Mouse (Mus musculus) liver (tissue): ENCODE data around the gene Nav1.
A peak's percentile ranks its signal among the peaks of the same experiment; 100 is the strongest.

Source experiments
- DNase-seq: peaks from one replicate; pipeline ENCODE4 v3.0.0-alpha.2; 2020; ENCODE audit warnings: mixed read lengths

Nav1 gene

GRCm38 (mm10) chr1:135544504-135545146 is 62.5 kb downstream of the Nav1 start:
- DNase-seq, result peak; percentile 70

GRCm38 (mm10) chr1:135542841-135543810 is 64.0 kb downstream of the Nav1 start:
- DNase-seq, result no peak

GRCm38 (mm10) chr1:135542080-135542479 is 65.0 kb downstream of the Nav1 start:
- DNase-seq, result no peak

GRCm38 (mm10) chr1:135540270-135540669 is 66.8 kb downstream of the Nav1 start:
- DNase-seq, result peak; percentile 81

DNA sequence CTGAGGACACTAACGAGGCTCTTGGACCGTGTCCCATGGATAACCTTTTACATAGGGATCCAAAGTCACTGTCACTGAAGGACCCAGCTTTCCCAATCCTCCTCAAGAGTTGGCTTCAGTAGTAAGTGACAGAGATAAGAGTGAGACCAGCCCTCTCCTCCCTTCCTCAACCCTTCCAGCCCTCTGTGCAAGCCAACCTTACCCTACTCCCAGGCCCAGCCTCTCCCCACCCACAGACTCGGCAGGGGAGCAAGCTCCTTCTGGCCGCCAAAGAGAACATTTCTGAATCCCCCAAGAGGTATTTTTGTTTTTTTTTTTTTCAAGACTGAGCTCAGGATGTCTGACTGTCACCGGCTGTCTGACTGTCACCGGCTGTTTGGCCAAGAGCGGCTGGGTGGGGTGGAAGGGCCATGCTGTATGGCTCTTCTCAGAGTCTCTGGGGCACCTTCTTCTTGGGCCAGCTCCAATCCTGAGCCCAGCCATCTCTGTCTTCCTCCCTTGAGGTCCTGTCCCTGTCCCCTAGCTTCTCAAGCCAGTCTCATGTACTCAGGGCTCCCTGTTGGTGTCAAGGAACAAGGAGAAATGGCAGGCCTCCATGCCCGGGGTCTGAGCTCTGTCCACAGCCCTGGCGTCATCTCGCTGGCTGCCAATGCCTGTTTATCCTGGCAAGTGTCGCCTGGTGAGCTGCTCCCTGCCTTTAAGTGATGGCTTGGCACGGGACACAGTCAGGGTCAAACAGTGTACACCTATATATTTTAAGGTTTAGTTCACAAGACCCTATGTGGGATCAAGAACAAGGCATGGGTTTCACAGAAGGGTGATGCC is 68.4 kb downstream of the Nav1 start:
- no peak for DNase-seq

DNA sequence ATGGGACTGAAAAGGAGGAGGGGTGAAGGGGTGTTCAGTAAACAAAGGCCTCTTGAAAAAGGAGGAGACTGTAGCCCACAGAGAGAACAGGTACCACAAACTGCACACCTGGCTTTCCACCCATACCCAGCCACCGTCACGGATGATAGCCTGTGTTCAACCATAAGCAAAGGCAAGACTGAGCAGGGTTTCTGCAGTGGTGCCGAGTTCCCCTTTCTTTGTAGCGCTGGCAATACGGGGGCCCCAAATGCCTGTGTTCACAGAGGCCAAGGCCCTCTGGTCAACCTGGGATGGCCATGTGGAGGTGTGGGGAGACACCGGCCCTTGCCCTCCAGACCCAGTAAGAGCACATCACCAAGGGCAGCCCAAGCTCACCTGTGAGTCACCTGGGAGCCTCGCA is 70.3 kb downstream of the Nav1 start:
- no peak for DNase-seq

DNA sequence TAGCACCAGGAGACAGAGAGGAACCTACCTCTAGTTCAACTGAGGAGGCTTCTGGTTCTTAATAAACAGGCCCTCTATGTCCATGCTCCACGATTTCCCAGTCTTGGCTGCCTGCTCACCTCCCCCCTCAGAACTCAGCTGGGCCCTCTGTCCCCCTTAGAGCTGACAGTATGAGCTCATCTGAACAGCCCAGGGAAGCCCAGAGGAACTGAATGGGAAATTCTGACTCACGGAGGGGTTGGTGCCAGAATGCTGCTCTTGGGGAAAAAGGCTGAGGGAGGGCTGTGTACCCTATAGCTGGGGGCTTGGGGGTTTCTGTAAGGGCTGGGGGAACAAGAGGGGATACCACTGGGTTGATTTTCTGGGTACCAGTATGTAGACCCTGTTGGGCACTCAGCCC is 70.8 kb downstream of the Nav1 start:
- no peak for DNase-seq

GRCm38 (mm10) chr1:135535256-135535655 is 71.8 kb downstream of the Nav1 start:
- no peak for DNase-seq

DNA sequence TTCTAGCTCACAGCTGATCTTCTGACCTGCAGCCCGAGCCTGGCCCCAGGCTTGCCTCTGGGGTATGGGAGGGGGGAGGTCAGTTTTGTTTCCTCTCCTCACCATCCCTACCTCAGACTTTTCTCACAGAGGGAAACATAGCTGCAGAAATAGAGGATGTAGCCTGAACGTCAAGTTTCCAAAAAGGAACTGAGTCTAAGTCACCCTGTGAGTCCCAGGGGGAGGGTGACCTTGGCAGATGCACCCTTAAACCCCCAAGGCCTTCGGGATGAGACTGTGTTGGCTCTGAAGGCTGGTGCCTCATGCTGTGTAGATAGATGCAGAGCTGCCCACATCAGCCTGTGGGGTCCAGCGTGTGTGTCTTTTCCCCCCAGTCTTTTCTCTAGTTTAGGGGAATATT is 72.3 kb downstream of the Nav1 start:
- no peak for DNase-seq

DNA sequence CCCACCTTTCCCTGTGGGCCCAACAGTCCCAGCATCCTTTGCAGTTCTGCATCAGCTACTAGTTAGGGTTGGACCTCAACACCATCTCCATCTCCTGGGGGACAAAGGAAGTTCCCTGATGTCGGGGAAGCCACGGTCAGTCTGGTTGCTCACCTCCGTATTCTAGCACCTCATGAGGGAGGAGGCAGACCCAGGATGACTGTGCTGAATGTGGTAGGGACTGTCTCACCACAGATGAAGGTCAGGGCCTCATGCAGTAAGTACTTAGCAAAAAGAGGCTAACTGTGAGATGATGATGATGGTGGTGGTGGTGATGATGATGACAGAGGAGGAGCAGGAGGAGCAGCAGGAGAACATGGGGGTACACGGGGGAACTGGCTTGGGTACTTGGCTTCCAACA is 73.0 kb downstream of the Nav1 start:
- DNase-seq, result no peak

DNA sequence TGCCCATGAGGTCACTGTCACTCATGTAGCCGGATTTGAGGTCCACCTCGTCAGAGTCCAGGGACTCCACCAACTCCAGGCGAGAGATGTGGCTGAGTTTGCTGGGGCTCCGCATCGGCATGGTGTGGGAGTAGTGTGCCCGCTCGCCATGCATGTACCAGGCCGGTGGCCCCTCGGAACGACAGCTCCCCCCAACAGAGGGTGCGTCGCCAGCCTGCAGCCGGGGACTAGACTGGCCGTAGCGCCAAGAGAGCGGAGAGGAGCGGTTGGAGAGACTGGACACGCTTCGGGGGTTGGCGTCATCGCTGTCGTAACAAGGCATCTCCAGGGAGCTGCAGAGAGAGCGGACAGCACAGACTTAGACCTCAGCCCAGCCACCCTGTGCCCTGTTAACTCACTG is 74.7 kb downstream of the Nav1 start:
- DNase-seq, result no peak

GRCm38 (mm10) chr1:135531981-135532380 is 75.1 kb downstream of the Nav1 start:
- DNase-seq, result no peak

DNA sequence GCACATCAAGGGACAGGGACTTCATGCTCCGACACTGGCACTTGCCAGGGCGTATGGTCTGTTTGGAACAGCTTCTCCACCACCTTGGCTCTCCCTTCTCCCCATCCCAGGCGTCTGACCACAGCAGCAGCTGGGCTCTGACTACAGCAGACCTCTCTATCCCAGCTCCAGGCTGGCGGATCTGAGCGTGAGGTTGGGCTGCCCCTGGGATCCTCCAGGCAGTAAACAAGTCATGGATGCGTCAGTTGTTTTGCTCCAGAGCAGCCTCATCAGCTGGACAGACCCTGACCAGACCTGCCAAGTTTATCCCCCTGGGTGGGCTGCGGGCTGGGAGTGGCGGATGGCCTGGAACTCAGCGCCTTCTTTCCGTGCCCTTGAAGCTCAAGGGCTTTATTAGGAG is 76.0 kb downstream of the Nav1 start:
- DNase-seq, result no peak

GRCm38 (mm10) chr1:135524518-135524860 is 82.6 kb downstream of the Nav1 start:
- no peak for DNase-seq

DNA sequence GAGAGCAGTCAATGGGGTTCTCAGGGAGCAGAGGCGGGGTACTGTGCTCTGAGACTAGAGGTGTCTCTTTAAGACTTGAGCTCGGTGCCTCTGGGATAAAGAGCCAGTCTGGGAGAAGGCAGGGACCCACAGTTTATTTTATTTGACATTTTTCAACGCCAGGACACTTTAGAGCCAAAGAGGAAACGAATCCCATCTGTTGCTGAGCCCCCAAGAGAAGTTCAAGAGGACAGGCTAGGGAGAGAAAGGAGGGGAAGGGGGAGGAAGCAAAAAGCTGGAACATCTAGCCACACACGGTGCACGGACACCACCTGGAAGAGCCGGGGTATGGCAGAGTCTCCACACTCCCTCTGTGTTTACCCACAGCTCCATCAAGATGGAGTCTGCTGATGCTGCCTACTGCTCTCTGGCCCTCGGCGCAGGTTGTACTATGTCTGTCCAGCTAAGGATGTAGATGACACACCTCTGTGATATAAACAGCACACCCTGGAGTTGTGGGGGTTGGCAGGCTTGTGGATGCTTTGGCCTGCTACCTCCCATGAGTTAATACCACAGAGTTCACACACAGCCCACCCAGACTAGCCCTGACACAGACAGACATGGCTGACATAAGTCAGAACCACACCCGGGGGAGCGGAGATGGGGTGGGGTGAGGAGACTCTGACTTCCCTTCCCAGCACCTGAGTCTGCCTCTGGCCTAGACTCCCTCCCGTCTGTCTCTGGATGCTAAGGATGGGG is 83.1 kb downstream of the Nav1 start:
- no peak for DNase-seq

DNA sequence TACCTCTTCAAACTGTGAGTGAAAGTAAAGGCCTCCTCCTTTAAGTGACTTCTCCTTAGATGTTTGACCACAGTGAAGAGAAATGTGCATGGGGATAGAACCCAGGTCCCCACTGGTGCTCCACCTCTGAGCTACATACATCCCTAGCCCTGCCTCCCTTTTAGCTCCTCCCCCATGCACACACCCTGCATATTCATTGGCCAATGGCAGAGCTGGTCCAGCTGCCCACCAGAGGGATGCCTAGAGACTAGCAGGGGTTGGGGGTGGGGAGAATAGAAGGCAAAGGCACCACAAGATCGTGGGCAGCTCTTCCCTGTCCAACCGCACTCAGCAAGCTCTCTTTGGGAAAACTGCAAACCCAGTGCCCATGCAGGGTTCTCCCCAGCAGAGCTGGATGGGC is 83.8 kb downstream of the Nav1 start:
- DNase-seq, result no peak

- no peak for DNase-seq
These were observed 86.4 kb downstream of the Nav1 start for GRCm38 (mm10) chr1:135520550-135521168.

GRCm38 (mm10) chr1:135518661-135519060 is 88.4 kb downstream of the Nav1 start:
- no peak for DNase-seq

DNA sequence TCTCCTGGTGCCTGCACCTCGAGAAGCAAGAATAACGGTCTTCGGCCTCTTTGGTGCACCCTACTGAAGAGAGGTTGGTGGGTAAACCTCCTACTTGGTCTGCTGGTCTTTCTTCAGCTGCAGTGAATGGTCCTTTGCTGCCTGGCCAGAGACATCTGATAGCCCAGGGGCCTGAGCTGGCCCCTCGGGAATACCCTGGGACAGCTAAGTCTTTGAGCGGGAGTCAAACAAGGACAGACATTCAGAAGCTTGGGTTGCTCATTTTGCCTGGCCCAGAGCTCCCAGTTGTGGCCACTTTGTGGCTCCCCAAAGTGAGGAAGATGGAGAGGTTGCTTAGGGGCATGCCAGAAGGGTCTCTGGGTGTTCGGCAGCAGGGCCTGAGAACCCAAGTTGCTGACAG is 89.6 kb downstream of the Nav1 start:
- DNase-seq, result no peak

- no peak for DNase-seq
These were observed 90.4 kb downstream of the Nav1 start for GRCm38 (mm10) chr1:135516511-135517305.

DNA sequence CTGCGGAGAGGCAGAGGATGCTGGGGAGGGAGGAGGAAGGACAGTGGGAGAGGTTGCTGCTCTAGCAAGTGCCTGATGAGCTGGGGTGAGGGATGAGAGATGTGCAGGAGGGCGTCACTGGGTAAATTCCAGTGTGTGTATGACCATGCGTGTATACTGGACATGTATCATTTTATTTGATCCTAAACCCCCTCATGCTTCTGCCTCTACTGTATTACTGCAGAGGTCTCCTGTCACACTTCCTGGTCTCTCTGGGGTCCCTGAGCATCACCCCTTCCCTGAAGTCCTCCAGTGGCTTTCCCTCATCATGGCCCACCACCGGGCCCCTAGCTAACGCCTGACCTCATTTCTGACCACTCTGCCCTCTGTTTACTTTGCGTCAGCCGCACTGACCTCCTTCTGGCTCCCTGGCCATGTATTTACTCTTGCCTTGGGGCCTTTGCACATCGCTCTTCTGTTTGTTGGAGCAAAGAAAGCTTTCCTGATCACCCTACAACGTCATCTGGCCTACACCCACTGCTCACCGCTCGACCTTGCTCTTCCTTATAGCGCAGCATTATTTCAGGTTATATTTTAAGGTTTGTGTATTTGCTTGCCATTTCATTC is 91.4 kb downstream of the Nav1 start:
- peak; percentile 21 for DNase-seq
